Mouse (Mus musculus): ENCODE data around the gene Gm36210.
A peak's percentile ranks its signal among the peaks of the same experiment; 100 is the strongest.

DNA sequence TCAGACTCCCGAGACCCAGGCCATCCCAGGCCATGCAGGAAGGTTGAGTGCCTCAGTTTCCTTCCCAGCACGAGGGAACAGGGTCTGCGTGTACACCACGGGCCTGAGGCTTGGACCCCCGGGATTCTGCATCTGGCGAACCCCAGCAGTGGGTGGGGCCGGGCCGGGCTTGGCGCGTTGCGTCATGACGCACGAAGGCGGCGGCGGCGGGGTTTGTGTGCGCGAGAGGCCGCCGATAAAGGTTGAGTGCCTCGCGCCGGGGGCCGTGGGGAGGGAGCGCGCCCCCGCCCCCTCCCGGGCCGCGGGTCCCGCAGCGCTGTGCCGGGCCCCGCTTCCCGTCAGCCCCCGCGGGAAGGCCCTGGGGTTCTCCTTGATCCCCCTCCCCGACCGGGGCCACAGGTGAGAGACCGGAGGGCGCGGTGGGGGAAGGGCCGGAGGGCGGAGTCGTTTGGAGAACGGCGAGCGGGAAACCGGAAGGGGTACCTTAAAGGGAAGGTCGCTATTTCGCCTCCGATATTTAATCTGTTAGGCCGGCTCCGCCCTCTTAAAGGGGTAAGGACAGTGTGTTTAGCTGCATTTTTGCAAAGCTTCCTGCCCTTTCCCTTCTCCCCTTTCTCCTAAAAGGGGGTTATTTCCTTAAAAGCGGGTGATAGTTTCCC, 8.8 kb upstream of the Gm36210 start, which contains the start of gene Zfp628:
- TF ChIP-seq POLR2A (IDR thresholded peaks at IDR 0.05; ENCODE audit: insufficient read length, low read depth) (peak; percentile 90), POLR2AphosphoS2 (IDR thresholded peaks at IDR 0.05; ENCODE audit: insufficient read length, low read depth) (peak; percentile 93), TCF12 (IDR thresholded peaks at IDR 0.05; ENCODE audit: insufficient read depth, poor library complexity, severe bottlenecking) (no peak), MYOG (IDR thresholded peaks at IDR 0.05; ENCODE audit: control insufficient read depth in 1 of 3, insufficient read depth in 1 of 3, insufficient read length in 2 of 3, low read depth in 2 of 3) (peak in 1 of 3 experiments; percentile 6), E2F4 (IDR thresholded peaks at IDR 0.05; ENCODE audit: insufficient read depth) (no peak), REST (IDR thresholded peaks at IDR 0.05; ENCODE audit: insufficient read depth, insufficient read length) (no peak), USF1 (IDR thresholded peaks at IDR 0.05; ENCODE audit: low read depth) (no peak), SRF (IDR thresholded peaks at IDR 0.05; ENCODE audit: control insufficient read depth, insufficient read length, low read depth) (peak; percentile 86), MAX (IDR thresholded peaks at IDR 0.05; ENCODE audit: low read depth) (no peak), CEBPB (IDR thresholded peaks at IDR 0.05; ENCODE audit: insufficient read depth, poor library complexity, severe bottlenecking) (no peak)

All from myocyte (in vitro differentiated cells).